Comparison of ENCODE assay signal across 15 mouse cellular contexts in the genomic region with DNA sequence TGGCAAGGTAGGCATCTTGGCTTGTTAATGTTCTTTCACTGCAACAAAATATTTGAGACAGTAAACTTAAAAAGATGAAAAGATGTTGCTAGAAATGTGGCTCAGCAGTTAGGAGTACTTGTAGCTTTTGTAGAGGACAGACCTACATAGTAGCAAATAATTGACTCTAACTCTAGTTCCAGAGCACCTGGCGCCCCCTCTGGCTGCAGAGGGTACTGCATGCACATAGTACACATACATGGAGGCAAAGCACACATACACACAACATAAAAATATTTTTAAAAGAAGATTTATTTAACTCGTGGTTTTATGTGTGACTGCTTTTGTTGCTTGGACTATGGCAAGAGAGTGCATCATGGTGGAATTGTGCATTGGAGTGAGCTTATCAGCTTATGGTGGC.
DNase-seq lines count a peak whose midpoint lies in the region; TF ChIP-seq lines count a peak whose summit lies in the region.
"Had no signal": no experiment of that assay in that cellular context is flagged by ENCODE, and none has a peak within 500 bp of the region (broad histone marks: within the 10 kb centered on the region; RNA-seq: fewer than 3 reads in every experiment).

No protein-coding gene starts in this region.

- DNase-seq in layer of hippocampus, adult 2 months (ENCODE audit: low spot score in 2 of 2) = no peak
- DNase-seq in layer of hippocampus, postnatal 25 days (ENCODE audit: extremely low spot score in 1 of 2, low spot score in 1 of 2) = no peak
- peak; percentile 15 for DNase-seq in ES-CJ7 (ENCODE audit: low read depth, low spot score)
- DNase-seq in thymus, postnatal 14 days = no peak
- DNase-seq in ovary, adult 18-20 months (ENCODE audit: low spot score) = no peak
- DNase-seq: cerebellum, adult 18-20 months; gastrocnemius, postnatal 36 days; layer of hippocampus, adult 9-11 months; thymus, postnatal 25 days had no signal

- peaks cover under 1% of the 10 kb centered on the region; the same call in 1 of the 2 replicates for H3K9me3 ChIP-seq in E14TG2a.4 (ENCODE audit: low read length)
- H3K9me3 ChIP-seq: kidney, embryonic 15.5 days had no signal

- peak; percentile 72 for TF ChIP-seq CTCF in layer of hippocampus, adult 2 months (conservative IDR thresholded peaks at IDR 0.05)
- TF ChIP-seq CTCF in E14TG2a.4 (conservative IDR thresholded peaks at IDR 0.05; ENCODE audit: low read length) = peak; percentile 82
- TF ChIP-seq CTCF in cortical plate, adult 2 months (IDR thresholded peaks at IDR 0.05; ENCODE audit: extremely low read depth, insufficient read depth, low read length) = 0 out of 2 replicates have a peak, but pooled peaks have one; percentile 14

- H3K27me3 ChIP-seq in E14TG2a.4 (ENCODE audit: insufficient read depth, low read length) = no peaks in the 10 kb centered on the region
- H3K27me3 ChIP-seq: hindbrain, embryonic 13.5 days; kidney, embryonic 15.5 days had no signal

- H3K36me3 ChIP-seq in E14TG2a.4 (ENCODE audit: insufficient read depth, low read length) = no peaks in the 10 kb centered on the region
- H3K36me3 ChIP-seq: hindbrain, embryonic 13.5 days; kidney, embryonic 15.5 days had no signal

- no peak overlapping the region for H3K27ac ChIP-seq in layer of hippocampus, adult 2 months
- H3K27ac ChIP-seq in cortical plate, adult 2 months (ENCODE audit: insufficient read depth, low read length) = no peak overlapping the region
- H3K27ac ChIP-seq: hindbrain, embryonic 13.5 days; kidney, embryonic 15.5 days had no signal

- H3K4me3 ChIP-seq in layer of hippocampus, adult 2 months = no peak overlapping the region
- H3K4me3 ChIP-seq in E14TG2a.4 (replicated peaks; ENCODE audit: low read length) = no peak overlapping the region
- no peak overlapping the region for H3K4me3 ChIP-seq in cortical plate, adult 2 months (ENCODE audit: insufficient read depth, low read length)
- H3K4me3 ChIP-seq: erythroblast, embryonic 14.5 days; hindbrain, embryonic 13.5 days; kidney, embryonic 15.5 days; myocyte had no signal

- TF ChIP-seq POLR2A in cortical plate, adult 2 months (IDR thresholded peaks at IDR 0.05; ENCODE audit: extremely low read depth, insufficient read depth, low read length) = no peak

- no peaks in the 10 kb centered on the region for H3K4me1 ChIP-seq in E14TG2a.4 (replicated peaks; ENCODE audit: low read depth, low read length)
- peaks cover 2% of the 10 kb centered on the region; the same call in 1 of the 2 replicates for H3K4me1 ChIP-seq in cortical plate, adult 2 months (ENCODE audit: control insufficient read depth, insufficient read depth, low read length)
- H3K4me1 ChIP-seq: hindbrain, embryonic 13.5 days; kidney, embryonic 15.5 days had no signal

Comparison
In these comparisons a context has a peak if more than half of its experiments do, and no peak if none do; other contexts are left out.
1. CTCF ChIP-seq: peak in every context shown above with its lines; median percentile 82 in E14TG2a.4; 72 in layer of hippocampus, adult 2 months; 14 in cortical plate, adult 2 months.